Mouse (Mus musculus) stomach, postnatal 0 days (tissue): ENCODE measurements around the gene Baiap2. TPM values are rescaled to one million over a fixed set of nuclear protein-coding genes. Genes with fewer than 3 reads are reported as not detected.

Experiments
- ATAC-seq: fragments of 200-750 bp; cut with Nextera tagmentation; 2 replicates; pipeline ENCODE4 v1.8.0; 2017; ENCODE audit not compliant: low FRiP score, low TSS enrichment
- DNase-seq: peaks from one replicate; pipeline ENCODE4 v3.0.0-alpha.2; 2016; ENCODE audit warnings: low spot score
- H3K27ac ChIP-seq: fragments of 300-500 bp; sonication (generic); replicated peaks from 2 replicates; pipeline ENCODE4 v1.5.1; 2014; ENCODE audit warnings: mild to moderate bottlenecking, control low read depth
- H3K27me3 ChIP-seq: fragments of 300-500 bp; sonication (generic); 2 replicates; pipeline ENCODE4 v1.6.1; 2014; ENCODE audit warnings: low read length; ENCODE audit not compliant: control insufficient read depth, insufficient read depth
- H3K36me3 ChIP-seq: fragments of 300-500 bp; sonication (generic); 2 replicates; pipeline ENCODE4 v1.6.1; 2014; ENCODE audit warnings: low read length, mixed read lengths; ENCODE audit not compliant: control insufficient read depth, insufficient read depth
- H3K4me1 ChIP-seq: fragments of 300-500 bp; sonication (generic); replicated peaks from 2 replicates; pipeline ENCODE4 v1.6.1; 2014; ENCODE audit warnings: antibody characterized with exemption; ENCODE audit not compliant: control insufficient read depth, insufficient read depth
- H3K4me2 ChIP-seq: fragments of 300-500 bp; sonication (generic); replicated peaks from 2 replicates; pipeline ENCODE4 v1.6.1; 2014; ENCODE audit warnings: low read depth, mild to moderate bottlenecking, control low read depth, moderate library complexity
- H3K4me3 ChIP-seq: fragments of 300-500 bp; sonication (generic); 2 replicates; pipeline ENCODE4 v1.5.1; 2014; ENCODE audit warnings: low read depth, low read length, control low read depth
- H3K9ac ChIP-seq: fragments of 300-500 bp; sonication (generic); 2 replicates; pipeline ENCODE4 v1.6.1; 2014; ENCODE audit warnings: mild to moderate bottlenecking, low read length, control low read depth, mixed read lengths
- H3K9me3 ChIP-seq: fragments of 300-500 bp; sonication (generic); 2 replicates; pipeline ENCODE4 v1.6.1; 2016; ENCODE audit warnings: low read length; ENCODE audit not compliant: control insufficient read depth
- CTCF ChIP-seq: IDR thresholded peaks from 2 replicates; pipeline ENCODE4 v1.5.1; 2016; ENCODE audit warnings: antibody characterized with exemption, low read depth, mild to moderate bottlenecking, moderate library complexity
- EP300 ChIP-seq: optimal IDR thresholded peaks from 2 replicates; pipeline ENCODE3; 2016; ENCODE audit warnings: antibody characterized with exemption
- WGBS: fragments of 180-500 bp; shearing (Covaris S2); extraction: QIAGEN DNeasy Blood & Tissue Kit; methylation state at CpG from one replicate; pipeline ENCODE4 v1.1.7; 2014; 5-methylcytosine and 5-hydroxymethylcytosine counted together
- polyA plus RNA-seq: library from polyadenylated mRNA; unstranded; fragments of >200 nt; fragmentation: Nextera tagmentation; extraction: Ambion mirVana; gene quantifications from 2 replicates; pipeline ENCODE4 v1.2.1, GENCODE M21; 2015

The Baiap2 gene
- polyA plus RNA-seq, 1 experiment from 2014 or later: 35.1 TPM

DNA sequence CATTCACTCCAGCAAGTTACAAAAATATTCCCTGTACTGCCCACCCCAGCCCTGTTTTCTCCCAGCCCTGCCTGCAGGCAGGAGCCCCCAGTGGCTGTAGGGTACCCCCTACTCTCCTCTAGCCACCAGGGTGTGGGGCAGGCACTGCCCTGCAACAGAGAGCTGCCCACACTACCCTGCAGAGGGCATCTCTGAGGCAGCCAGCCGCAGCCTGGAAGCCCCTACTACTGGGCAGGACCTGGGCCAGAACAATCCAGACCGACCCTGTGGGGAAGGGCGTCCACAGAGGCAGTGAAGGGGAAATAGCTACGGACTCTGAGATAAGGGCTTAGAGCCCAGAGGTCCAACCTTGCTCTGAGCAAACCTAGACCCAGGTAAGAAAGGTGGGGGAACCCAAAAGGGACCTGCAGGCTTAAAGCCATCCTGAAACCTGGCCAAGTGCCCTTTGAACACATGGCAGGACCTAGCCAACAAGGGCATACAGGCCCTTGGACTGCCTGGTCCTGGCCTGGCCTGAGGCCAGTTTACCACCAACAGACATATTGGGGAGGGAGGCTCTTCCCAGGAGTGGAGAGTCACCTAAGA lies 65.0 kb downstream of the Baiap2 start:
- TF ChIP-seq CTCF (peak; percentile 25; the same call in 1 of the 2 replicates), EP300 (no peak)
- Histone ChIP-seq H3K27me3 (no peaks in the 10 kb centered on the region), H3K27ac (no peak overlapping the region), H3K4me2 (no peak overlapping the region), H3K36me3 (no peaks in the 10 kb centered on the region; the same call in 1 of the 2 replicates), H3K9ac (no peak overlapping the region), H3K4me1 (no peaks in the 10 kb centered on the region), H3K9me3 (no peaks in the 10 kb centered on the region), H3K4me3 (no peak overlapping the region)
- WGBS: 66% methylated on average over 4 of the region's 4 CpGs
- DNase-seq: no peak
- ATAC-seq: no peak

GRCm38 (mm10) chr11:120008501-120008900 lies 65.9 kb downstream of the Baiap2 start:
- Histone ChIP-seq H3K9me3 (no peaks in the 10 kb centered on the region), H3K27me3 (no peaks in the 10 kb centered on the region), H3K4me1 (peaks cover 3% of the 10 kb centered on the region; the same call in 1 of the 2 replicates), H3K4me2 (no peak overlapping the region), H3K36me3 (no peaks in the 10 kb centered on the region; the same call in 1 of the 2 replicates), H3K4me3 (no peak overlapping the region), H3K27ac (no peak overlapping the region), H3K9ac (no peak overlapping the region)
- ATAC-seq (no peak), DNase-seq (no peak)
- WGBS: 95% methylated on average over 1 of the region's 1 CpGs
- no peak for TF ChIP-seq CTCF
- TF ChIP-seq EP300: no peak

- DNase-seq (no peak), ATAC-seq (no peak)
- Histone ChIP-seq H3K27me3 (no peaks in the 10 kb centered on the region), H3K4me2 (no peak overlapping the region), H3K4me3 (no peak overlapping the region), H3K4me1 (peaks cover 3% of the 10 kb centered on the region; the same call in 1 of the 2 replicates), H3K9me3 (no peaks in the 10 kb centered on the region), H3K27ac (no peak overlapping the region), H3K36me3 (no peaks in the 10 kb centered on the region; the same call in 1 of the 2 replicates), H3K9ac (no peak overlapping the region)
- WGBS: 89% methylated on average over 8 of the region's 8 CpGs
- TF ChIP-seq EP300 (no peak), CTCF (no peak)
Observed at GRCm38 (mm10) chr11:120008956-120009355, 66.4 kb downstream of the Baiap2 start.

GRCm38 (mm10) chr11:120009937-120010336 lies 67.4 kb downstream of the Baiap2 start:
- WGBS: 79% methylated on average over 20 of the region's 20 CpGs
- Histone ChIP-seq H3K9ac (no peak overlapping the region), H3K9me3 (no peaks in the 10 kb centered on the region), H3K4me3 (no peak overlapping the region), H3K27me3 (no peaks in the 10 kb centered on the region), H3K4me1 (peaks cover 3% of the 10 kb centered on the region; the same call in 1 of the 2 replicates), H3K36me3 (no peaks in the 10 kb centered on the region; the same call in 1 of the 2 replicates), H3K4me2 (no peak overlapping the region), H3K27ac (no peak overlapping the region)
- ATAC-seq: no peak
- TF ChIP-seq EP300 (no peak), CTCF (no peak)
- no peak for DNase-seq

DNA sequence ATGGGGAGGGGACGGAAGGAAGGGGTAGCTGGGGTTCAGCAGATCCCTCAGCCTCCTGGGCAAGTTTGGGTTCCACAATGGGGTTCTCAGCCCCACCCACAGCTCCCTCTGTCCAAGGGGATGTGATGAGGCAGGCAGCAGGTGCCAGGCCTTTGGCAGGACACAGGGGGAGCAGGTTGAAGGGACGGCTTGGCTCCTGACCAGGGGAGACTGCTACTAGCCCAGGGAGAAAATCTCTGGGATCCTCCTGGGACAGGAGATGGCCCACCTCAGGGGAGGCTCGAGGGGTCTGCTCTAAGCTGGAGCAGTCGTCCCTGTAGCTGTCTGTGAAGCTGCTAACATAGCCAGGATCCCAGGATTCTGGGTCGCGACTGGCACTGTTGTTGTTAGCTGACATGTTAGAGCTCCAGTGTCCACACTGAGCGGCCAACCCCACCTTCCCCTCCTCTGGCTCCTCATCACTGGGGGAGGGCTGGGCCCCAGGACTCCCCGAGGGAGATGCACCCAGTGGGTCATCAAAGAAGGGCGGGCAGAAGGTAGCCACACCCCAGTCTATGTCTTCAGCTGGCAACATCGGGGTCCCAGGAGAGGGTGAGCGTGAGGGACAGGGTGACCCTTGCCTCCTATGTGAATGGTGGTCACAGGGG lies 68.7 kb downstream of the Baiap2 start:
- Histone ChIP-seq H3K4me1 (peaks cover 3% of the 10 kb centered on the region; the same call in 1 of the 2 replicates), H3K27ac (no peak overlapping the region), H3K9ac (no peak overlapping the region), H3K9me3 (no peaks in the 10 kb centered on the region), H3K36me3 (no peaks in the 10 kb centered on the region), H3K27me3 (no peaks in the 10 kb centered on the region), H3K4me3 (no peak overlapping the region), H3K4me2 (0 out of 2 replicates have a peak overlapping the region, but pooled peaks have one; percentile 8)
- TF ChIP-seq EP300: no peak
- DNase-seq (no peak), ATAC-seq (no peak)
- WGBS: 70% methylated on average over 11 of the region's 11 CpGs
